Mouse (Mus musculus) lung, adult 18-20 months (tissue): ENCODE data around the gene Alk.

Experiments used
- DNase-seq, 2 experiments: peaks; one replicate each; pipeline ENCODE4 v3.0.0; 2022; ENCODE audit warnings: mixed read lengths in 2 of 2

Gene Alk

GRCm38 (mm10) chr17:72604610-72604980, at the start of gene Alk:
Gene Alk (minus strand): TSS chr17:72604627.
- DNase-seq: peak; percentile 70 to 83

GRCm38 (mm10) chr17:72652801-72653200, 48.4 kb upstream of the Alk start:
- no peak for DNase-seq

GRCm38 (mm10) chr17:72648607-72649217, 44.3 kb upstream of the Alk start:
- peak in 1 of 2 experiments; percentile 33 for DNase-seq

- no peak for DNase-seq
Measured at GRCm38 (mm10) chr17:72646167-72646566, 41.7 kb upstream of the Alk start.

GRCm38 (mm10) chr17:72640095-72640494, 35.7 kb upstream of the Alk start:
- no peak for DNase-seq

GRCm38 (mm10) chr17:72639400-72639799, 35.0 kb upstream of the Alk start:
- no peak for DNase-seq

GRCm38 (mm10) chr17:72606251-72606650, 1.8 kb upstream of the Alk start:
- peak; percentile 59 to 73 for DNase-seq

- DNase-seq: no peak
Measured at GRCm38 (mm10) chr17:72603886-72604609, 379 bp downstream of the Alk start.

- DNase-seq: peak; percentile 46 to 57
Measured at GRCm38 (mm10) chr17:72603118-72603885, 1.1 kb downstream of the Alk start.

GRCm38 (mm10) chr17:72600806-72601205, 3.6 kb downstream of the Alk start:
- no peak for DNase-seq

- no peak for DNase-seq
Measured at GRCm38 (mm10) chr17:72587671-72588070, 16.8 kb downstream of the Alk start.

GRCm38 (mm10) chr17:72580142-72580541, 24.3 kb downstream of the Alk start:
- DNase-seq: no peak

- no peak for DNase-seq
Measured at GRCm38 (mm10) chr17:72579321-72579720, 25.1 kb downstream of the Alk start.

GRCm38 (mm10) chr17:72571379-72571778, 33.0 kb downstream of the Alk start:
- DNase-seq: no peak

GRCm38 (mm10) chr17:72569491-72569890, 34.9 kb downstream of the Alk start:
- DNase-seq: no peak

- no peak for DNase-seq
Measured at GRCm38 (mm10) chr17:72563423-72563822, 41.0 kb downstream of the Alk start.

GRCm38 (mm10) chr17:72561471-72561870, 43.0 kb downstream of the Alk start:
- no peak for DNase-seq

GRCm38 (mm10) chr17:72560771-72561170, 43.7 kb downstream of the Alk start:
- DNase-seq: no peak

GRCm38 (mm10) chr17:72557029-72557735, 47.2 kb downstream of the Alk start:
- no peak for DNase-seq

- no peak for DNase-seq
Measured at GRCm38 (mm10) chr17:72546274-72546673, 58.2 kb downstream of the Alk start.

GRCm38 (mm10) chr17:72535304-72535703, 69.1 kb downstream of the Alk start:
- DNase-seq: no peak

GRCm38 (mm10) chr17:72532266-72532665, 72.2 kb downstream of the Alk start:
- no peak for DNase-seq

GRCm38 (mm10) chr17:72528481-72528880, 75.9 kb downstream of the Alk start:
- DNase-seq: no peak
